Mouse (Mus musculus) macrophage (primary cell): Measurements from ENCODE around the gene Clec2l. TPM values are rescaled to one million over a fixed set of nuclear protein-coding genes. Genes with fewer than 3 reads are reported as not detected.
A peak's percentile ranks its signal among the peaks of the same experiment; 100 is the strongest.

Source experiments
- H3K27ac ChIP-seq: fragments of 350-480 bp; formaldehyde crosslinking; 2 replicates; pipeline ENCODE4 v1.9.0; 2021
- H3K36me3 ChIP-seq: fragments of 350-480 bp; formaldehyde crosslinking; 2 replicates; pipeline ENCODE4 v1.9.0; 2021; ENCODE audit errors: inconsistent target
- H3K4me3 ChIP-seq: fragments of 350-480 bp; formaldehyde crosslinking; 2 replicates; pipeline ENCODE4 v1.9.0; 2021; ENCODE audit errors: inconsistent target
- H3K79me2 ChIP-seq: fragments of 350-480 bp; formaldehyde crosslinking; 2 replicates; pipeline ENCODE4 v1.9.0; 2021; ENCODE audit errors: inconsistent target
- WGBS: methylation state at CpG from one replicate; pipeline ENCODE4 v1.1.7; 2026; ENCODE audit warnings: inconsistent platforms; ENCODE audit not compliant: missing documents; 5-methylcytosine and 5-hydroxymethylcytosine counted together
- polyA plus RNA-seq: library from polyadenylated mRNA; stranded (reverse); fragments of 250-400 nt; gene quantifications from 3 replicates; pipeline ENCODE4 v1.2.4, GENCODE M21; 2018; ENCODE audit warnings: inconsistent platforms

Gene Clec2l
- polyA plus RNA-seq, 1 experiment from 2014 or later, result not detected

DNA sequence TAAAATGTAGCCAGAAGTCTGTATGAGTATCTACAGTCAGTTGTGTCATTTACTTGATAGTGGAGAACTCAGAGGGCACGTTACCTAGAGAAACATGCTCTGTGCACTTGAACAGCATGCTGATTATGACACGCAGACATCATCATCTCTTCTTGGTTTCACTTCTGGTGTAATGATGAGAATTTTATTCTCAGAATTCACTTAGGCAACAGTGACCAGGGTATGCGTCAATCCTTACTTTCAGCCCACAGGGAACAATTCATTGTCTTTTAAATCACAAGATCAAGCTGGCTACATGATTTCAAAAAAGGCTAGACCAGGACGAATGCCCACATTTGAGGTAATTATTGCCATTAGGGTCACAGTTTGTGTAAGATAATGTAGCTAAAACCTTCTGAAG lies 27.7 kb downstream of the Clec2l start:
- no peak overlapping the region for H3K4me3 ChIP-seq
- no peak overlapping the region for H3K27ac ChIP-seq
- WGBS, result 71% methylated on average over 3 of the region's 4 CpGs
- no peaks in the 10 kb centered on the region for H3K79me2 ChIP-seq
- peaks cover 10% of the 10 kb centered on the region; the same call in 1 of the 2 replicates for H3K36me3 ChIP-seq

DNA sequence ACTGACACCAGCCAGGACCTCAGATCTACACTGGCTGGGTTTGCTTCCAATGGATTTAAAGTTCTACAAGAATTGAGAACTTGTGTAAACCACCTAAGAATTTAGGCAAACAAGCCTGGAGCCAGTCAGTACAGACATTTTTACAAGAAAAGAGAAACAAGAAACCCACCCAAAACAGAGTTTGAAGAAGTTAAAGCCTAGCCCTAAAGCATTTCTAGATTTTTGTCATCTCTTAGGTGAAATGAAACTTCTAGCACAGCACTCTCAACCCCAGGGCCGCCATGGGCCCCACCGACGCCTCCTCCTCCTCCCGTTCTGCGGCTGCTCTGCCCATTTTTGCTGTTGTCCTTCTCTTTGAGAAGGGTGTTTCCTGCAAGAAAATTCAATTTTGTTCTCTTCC lies 28.2 kb downstream of the Clec2l start:
- H3K27ac ChIP-seq, result no peak overlapping the region
- no peak overlapping the region for H3K4me3 ChIP-seq
- WGBS, result 87% methylated on average over 5 of the region's 5 CpGs
- H3K79me2 ChIP-seq, result no peaks in the 10 kb centered on the region
- peaks cover 10% of the 10 kb centered on the region; the same call in 1 of the 2 replicates for H3K36me3 ChIP-seq

DNA sequence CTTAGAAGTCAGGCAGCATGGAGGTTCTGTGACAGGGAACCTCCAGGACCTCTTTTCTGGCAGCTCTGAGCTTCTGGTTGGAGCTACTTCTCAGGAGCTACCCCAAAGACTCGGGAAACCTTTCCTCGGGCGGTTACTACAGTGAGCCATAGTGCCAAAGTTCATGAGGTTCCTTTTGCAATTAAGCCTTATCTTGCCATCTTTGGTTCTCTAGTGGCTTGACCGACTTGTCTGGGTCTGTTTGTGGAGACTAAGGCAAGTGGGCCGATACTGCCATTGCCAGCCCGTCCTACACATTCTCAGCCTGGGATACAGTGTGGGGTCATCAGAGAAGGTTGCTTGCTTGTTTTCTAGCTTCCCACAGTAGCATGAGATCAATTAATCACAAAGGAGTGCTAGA lies 29.7 kb downstream of the Clec2l start:
- Histone ChIP-seq H3K36me3 (peaks cover 15% of the 10 kb centered on the region), H3K4me3 (no peak overlapping the region), H3K27ac (no peak overlapping the region), H3K79me2 (no peaks in the 10 kb centered on the region)
- 92% methylated on average over 6 of the region's 6 CpGs for WGBS

DNA sequence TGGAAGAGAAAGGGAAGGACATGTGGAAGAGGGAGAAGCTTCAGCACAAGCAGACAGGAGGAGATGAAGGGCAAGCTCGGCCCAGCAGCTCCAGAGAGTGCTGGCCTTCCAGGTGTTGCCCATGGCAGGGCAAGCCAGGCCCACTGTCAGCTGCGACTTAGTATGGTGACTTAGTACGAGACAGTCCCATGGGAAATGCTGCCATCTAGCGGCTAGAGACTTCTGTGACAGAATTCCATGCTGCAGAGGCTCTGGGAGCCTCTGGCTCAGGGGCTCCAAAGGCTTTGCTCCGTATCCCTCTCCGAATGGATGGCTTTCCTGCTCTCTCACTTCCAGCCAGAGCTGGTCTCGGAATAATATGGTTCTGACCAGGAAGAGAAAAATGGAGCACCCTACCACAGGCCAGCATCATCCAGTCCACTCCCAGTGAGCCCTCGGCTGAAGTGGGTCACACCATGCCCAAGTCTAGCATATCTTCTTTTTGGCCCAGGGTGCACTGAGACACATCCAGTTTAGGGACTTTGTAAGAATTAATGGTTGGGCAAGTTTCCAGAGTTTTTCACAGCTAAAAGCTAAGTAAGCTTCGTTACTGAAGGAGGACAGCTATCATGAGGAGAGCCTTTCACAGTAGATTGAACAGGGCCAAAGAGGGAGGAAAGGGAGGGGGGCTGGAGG lies 32.6 kb downstream of the Clec2l start:
- no peaks in the 10 kb centered on the region for H3K79me2 ChIP-seq
- peaks cover 39% of the 10 kb centered on the region for H3K36me3 ChIP-seq
- WGBS, result 52% methylated on average over 9 of the region's 9 CpGs
- no peak overlapping the region for H3K27ac ChIP-seq
- no peak overlapping the region for H3K4me3 ChIP-seq

DNA sequence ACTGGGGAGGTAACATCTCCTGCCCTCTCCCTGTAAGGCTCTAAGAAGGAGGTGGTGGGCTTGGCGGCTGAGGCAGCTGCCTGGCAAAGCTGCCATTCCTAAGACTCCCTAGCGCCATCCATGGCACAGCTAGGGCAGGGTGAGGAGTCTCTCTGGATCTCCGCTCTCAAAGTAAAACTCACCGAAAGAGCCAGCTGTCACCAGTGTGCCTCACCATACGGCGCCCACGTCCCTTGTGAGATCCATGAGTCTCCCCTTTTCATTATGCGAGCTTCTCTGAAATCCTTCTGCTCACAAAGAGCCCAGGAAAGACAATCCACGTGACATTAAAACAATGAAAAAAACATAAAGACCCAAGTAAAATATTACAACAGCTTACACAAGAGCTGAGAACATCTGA lies 33.7 kb downstream of the Clec2l start:
- Histone ChIP-seq H3K79me2 (no peaks in the 10 kb centered on the region), H3K27ac (no peak overlapping the region), H3K4me3 (no peak overlapping the region), H3K36me3 (peaks cover 43% of the 10 kb centered on the region)
- WGBS, result 96% methylated on average over 9 of the region's 9 CpGs

DNA sequence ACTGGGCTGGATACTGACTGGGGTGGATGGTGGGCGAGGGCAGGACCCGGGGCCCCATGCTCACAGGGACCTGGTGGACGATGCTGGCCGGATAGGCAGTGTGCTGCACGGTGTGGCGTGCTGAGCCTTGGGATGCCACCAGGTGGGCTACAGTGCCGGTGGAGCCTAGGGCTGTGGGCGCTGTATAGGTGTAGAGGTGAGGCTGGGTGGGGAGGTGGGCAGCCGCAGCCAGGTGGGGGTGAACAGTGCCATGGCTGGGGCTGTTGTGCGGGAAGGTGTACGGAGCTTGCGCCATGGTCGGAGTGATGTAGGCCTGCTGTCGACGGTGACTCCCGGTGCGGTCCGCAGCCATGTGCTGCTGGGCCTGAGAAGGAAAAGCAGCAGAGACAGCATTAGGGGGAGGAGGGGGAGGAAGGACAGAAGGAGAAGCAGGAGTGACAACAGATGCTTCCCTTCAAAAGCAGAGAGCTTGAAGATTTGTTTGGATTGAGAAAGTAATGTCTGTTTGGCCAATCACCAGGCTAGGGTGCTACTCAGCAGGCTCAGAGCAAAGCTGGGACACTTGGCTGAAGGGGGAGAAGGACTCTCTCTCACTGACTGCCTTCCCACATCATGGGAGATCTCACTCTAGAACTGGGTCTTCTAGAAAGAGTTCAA lies 35.5 kb downstream of the Clec2l start:
- no peak overlapping the region for H3K27ac ChIP-seq
- no peak overlapping the region for H3K4me3 ChIP-seq
- H3K36me3 ChIP-seq, result peaks cover 61% of the 10 kb centered on the region
- WGBS, result 95% methylated on average over 18 of the region's 18 CpGs
- no peaks in the 10 kb centered on the region for H3K79me2 ChIP-seq

DNA sequence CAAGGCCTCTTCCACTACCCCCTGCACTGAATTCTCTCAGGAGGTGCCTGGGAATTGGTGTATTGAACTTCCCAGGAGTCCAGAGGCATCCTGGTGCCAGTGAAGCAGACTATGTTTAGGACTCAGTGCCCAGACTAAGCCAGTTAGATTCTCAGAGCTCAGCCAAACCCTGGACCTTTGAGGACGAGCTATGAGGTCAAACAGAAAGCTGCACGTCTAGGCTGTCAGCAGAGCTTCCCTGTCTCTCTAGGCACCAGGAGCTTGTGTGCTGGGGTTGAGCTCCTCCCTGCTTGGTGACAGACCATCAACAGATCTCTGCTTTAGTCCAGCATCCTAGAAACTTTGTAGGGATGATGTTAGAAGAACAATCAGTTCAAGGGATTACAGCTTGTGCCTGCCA lies 38.6 kb downstream of the Clec2l start:
- Histone ChIP-seq H3K36me3 (peaks cover 55% of the 10 kb centered on the region; the same call in 1 of the 2 replicates), H3K4me3 (no peak overlapping the region), H3K79me2 (no peaks in the 10 kb centered on the region), H3K27ac (no peak overlapping the region)
- WGBS, result 100% methylated on average over 2 of the region's 2 CpGs

DNA sequence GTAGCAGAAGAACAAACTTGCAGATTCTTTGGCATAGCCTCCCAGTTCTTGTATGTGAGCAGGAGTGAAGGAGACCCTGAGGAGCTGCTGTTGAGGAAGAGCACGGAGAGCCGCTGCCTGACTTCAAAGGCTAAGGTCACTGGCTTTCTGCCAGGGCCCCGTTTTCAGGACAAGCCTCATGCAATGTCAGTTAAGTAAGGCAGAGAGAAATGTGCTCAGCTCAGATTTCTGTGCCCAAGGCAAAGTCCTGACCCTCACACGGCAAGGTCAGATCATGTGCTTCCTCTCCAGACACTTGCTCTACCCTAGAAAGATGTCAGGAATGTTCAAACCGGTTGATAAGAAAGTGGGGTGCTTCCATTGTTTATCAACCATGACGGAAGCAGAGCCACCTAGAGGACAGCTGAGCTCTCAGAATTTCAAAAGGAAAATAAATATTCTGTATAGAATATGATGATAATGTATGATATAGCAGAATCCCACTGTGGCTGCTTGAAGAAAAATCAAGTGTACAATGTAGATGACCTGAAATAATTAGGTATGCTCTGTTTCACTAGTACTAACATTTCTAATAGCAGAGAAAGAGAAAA lies 40.0 kb downstream of the Clec2l start:
- peaks cover 59% of the 10 kb centered on the region; the same call in 1 of the 2 replicates for H3K36me3 ChIP-seq
- 87% methylated on average over 6 of the region's 6 CpGs for WGBS
- no peak overlapping the region for H3K27ac ChIP-seq
- no peaks in the 10 kb centered on the region for H3K79me2 ChIP-seq
- H3K4me3 ChIP-seq, result no peak overlapping the region

DNA sequence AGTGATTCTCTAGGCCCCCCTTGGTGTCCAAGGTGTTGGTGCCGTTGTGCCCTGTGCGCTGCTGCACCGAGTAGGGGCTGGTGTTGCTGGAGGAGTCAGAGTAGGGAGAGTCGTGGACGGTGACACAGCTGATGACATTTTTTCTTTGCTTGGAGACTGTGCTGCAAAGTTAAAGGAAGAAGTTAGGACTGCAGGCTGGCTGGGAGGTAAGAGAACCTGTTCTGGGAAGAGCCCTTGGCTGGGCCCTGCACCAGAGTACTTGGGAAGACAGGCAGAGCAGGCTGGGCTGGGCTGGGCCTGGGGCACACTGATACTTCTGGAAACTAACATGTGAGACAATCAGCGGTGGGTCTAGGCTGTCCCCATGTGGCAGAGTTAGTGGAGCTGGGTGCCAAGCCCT lies 40.7 kb downstream of the Clec2l start:
- Histone ChIP-seq H3K36me3 (peaks cover 56% of the 10 kb centered on the region; the same call in 1 of the 2 replicates), H3K27ac (no peak overlapping the region), H3K79me2 (no peaks in the 10 kb centered on the region), H3K4me3 (no peak overlapping the region)
- 96% methylated on average over 5 of the region's 6 CpGs for WGBS

DNA sequence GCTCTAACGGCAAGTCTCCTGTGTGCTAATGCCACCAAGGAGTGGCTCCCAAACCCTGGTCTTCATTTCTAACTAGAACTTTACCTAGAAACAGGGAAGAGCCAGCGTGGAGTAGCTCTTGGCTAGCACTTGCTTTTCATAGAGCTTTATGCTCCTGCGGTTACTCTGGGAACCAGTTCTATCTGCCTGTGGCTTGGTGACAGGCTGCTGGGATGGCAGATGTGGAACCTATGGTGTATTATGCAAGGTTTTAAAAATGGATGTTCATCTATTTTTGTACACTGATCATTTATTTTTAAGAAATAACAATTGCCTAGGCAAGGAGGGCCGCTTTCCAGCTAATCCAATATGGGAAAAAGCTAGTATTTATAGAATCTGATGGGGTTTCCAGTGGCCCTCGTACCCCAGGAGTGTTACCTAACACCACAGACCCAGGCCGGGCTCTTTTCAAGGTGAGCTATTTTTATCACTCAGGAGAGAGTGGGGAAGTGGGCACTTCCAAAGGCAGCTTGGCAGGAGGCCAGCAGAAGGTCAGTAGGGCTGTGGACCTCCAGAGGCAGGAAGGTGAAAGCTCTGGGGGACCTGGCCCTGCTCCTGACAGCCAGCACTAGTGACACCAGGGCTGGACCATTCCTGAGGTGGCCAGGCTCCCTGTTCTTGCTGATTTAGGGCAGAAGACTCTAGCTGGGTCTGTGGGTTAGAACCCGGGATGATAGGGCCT lies 41.6 kb downstream of the Clec2l start:
- H3K27ac ChIP-seq, result no peak overlapping the region
- peaks cover 47% of the 10 kb centered on the region; the same call in 1 of the 2 replicates for H3K36me3 ChIP-seq
- H3K79me2 ChIP-seq, result no peaks in the 10 kb centered on the region
- 77% methylated on average over 7 of the region's 7 CpGs for WGBS
- no peak overlapping the region for H3K4me3 ChIP-seq

DNA sequence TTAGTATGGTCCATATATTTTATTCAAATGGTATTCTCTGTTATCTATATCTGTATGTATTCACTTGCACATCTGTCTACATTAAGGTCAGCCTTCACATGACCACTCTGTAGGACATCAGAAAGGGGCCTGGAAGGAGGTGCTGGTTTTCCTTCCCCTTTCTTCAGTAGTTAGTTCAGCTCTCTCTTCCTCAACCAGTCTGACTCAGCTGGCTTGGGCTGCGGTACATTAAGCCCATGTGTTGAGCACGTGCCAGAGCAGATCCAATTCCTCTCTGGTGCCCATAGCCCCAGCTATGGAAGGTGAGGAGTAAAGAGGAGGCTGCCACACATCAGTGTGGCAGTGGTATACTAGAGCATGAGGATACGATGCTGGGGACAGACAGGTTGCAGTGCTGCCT lies 47.6 kb downstream of the Clec2l start:
- WGBS, result 20% methylated on average over 3 of the region's 3 CpGs
- H3K27ac ChIP-seq, result peak overlapping the region; percentile 84

DNA sequence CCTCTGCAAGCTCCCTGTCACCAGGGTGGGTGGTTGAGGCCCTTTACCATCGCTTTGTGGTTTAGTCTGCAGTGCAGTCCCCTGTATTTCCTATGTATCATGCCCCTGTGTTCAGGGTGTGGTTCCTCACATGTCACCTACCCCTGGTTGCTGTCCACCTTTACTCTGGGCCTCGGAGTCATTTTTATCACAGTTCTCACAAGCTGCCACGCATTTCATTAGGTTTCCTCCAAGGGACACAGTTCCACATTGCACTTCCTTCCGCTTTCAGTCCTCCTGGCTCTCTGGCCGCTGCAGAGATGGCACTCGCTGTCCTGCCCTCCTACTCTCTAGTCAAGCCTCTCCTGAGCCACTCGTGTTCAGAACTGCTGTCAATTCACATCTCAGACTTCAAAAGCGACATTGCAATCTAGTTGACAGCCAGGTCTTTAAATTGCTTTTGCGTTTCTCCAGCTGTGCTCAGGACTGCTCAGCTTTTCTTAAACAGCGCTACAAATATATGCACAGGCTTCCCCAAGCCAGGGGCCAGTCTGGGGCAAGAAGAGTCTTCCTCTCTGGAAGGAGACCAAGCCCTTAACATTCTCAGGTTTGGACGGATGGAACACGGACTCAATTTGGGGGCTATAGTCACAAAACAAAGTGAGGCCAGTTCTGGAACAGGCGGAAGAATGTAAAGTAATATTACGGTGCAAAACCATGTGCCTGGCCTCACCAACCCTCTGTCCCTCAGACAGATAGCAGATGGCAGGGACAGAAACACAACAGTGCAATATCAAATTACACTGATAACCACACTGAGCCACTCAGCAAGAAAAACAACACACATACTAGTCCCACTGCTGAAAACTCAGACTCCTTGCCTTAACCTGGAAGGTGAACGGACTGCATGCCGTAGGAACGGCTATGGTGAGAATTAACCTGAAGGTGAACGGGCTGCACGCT lies 51.4 kb downstream of the Clec2l start:
- 77% methylated on average over 19 of the region's 19 CpGs for WGBS
- Histone ChIP-seq H3K79me2 (no peaks in the 10 kb centered on the region), H3K4me3 (no peak overlapping the region), H3K36me3 (peaks cover 46% of the 10 kb centered on the region), H3K27ac (peak overlapping the region; percentile 19; the same call in 1 of the 2 replicates)

More for the DNA sequence above, 47.6 kb downstream of the Clec2l start:
- no peak overlapping the region for H3K4me3 ChIP-seq
- H3K36me3 ChIP-seq, result peaks cover 15% of the 10 kb centered on the region
- no peaks in the 10 kb centered on the region for H3K79me2 ChIP-seq

DNA sequence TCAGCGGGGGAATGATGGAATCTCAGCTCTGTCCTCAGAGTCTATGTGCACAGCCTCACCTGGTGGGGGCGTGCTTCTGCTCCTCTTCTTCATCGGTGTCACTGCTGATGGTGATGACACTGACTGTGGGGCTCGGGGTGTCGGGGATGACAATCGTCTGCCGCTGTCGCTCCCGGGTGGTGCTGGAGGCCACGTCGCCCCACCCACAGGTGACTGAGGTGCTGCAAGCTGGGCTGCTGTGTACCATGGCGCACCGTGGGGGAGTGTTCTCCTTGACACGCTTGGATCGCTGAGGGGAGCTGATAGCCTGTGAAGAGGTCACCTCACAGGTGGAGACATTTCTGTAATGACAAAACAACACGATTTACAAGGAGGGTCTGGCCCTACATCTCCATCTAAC lies 53.0 kb downstream of the Clec2l start:
- 98% methylated on average over 14 of the region's 16 CpGs for WGBS
- Histone ChIP-seq H3K4me3 (no peak overlapping the region), H3K36me3 (peaks cover 63% of the 10 kb centered on the region), H3K79me2 (no peaks in the 10 kb centered on the region), H3K27ac (no peak overlapping the region)

DNA sequence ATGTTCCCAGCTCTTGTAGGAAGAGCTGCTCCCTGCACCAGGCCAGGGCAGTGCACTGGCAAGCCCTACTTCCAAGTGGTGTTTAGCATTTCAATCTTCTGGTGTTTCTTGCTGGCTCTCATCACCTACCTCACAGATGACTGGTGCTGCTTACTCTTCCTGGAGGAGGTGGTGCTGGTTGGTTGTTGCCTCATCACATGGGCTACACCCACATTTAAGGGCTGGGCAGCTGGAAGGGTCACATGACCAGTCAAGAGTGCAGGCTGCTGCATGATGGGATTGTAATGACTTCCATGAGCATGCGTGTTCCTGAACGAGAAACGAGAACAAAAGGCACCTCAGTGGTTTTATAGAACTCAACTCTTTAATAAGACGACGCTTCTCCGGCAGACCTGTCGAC lies 55.8 kb downstream of the Clec2l start:
- peaks cover 70% of the 10 kb centered on the region for H3K36me3 ChIP-seq

More for the DNA sequence above, 55.8 kb downstream of the Clec2l start:
- Histone ChIP-seq H3K79me2 (no peaks in the 10 kb centered on the region), H3K27ac (no peak overlapping the region), H3K4me3 (no peak overlapping the region)
- 94% methylated on average over 7 of the region's 7 CpGs for WGBS
